Mouse (Mus musculus) liver, embryonic 12.5 days (tissue): ENCODE data around the gene Mdm4. TPM values are rescaled to one million over a fixed set of nuclear protein-coding genes. Genes with fewer than 3 reads are reported as not detected.

Experiments used
- ATAC-seq: fragments of 200-750 bp; cut with Nextera tagmentation; 2 replicates; pipeline ENCODE4 v1.8.0; 2017; ENCODE audit warnings: moderate number of reproducible peaks, mild to moderate bottlenecking, moderate library complexity
- H3K27ac ChIP-seq: fragments of 300-500 bp; sonication (generic); 2 replicates; pipeline ENCODE4 v1.5.1; 2016; ENCODE audit warnings: mild to moderate bottlenecking
- H3K27me3 ChIP-seq: fragments of 300-500 bp; sonication (generic); replicated peaks from 2 replicates; pipeline ENCODE4 v1.6.1; 2016; ENCODE audit warnings: mild to moderate bottlenecking, moderate library complexity
- H3K36me3 ChIP-seq: fragments of 300-500 bp; sonication (generic); 2 replicates; pipeline ENCODE4 v1.6.1; 2016; ENCODE audit warnings: mild to moderate bottlenecking, moderate library complexity
- H3K4me1 ChIP-seq: fragments of 300-500 bp; sonication (generic); 2 replicates; pipeline ENCODE4 v1.6.1; 2016
- H3K4me2 ChIP-seq: fragments of 300-500 bp; sonication (generic); 2 replicates; pipeline ENCODE4 v1.6.1; 2016; ENCODE audit warnings: mild to moderate bottlenecking, moderate library complexity
- H3K4me3 ChIP-seq: fragments of 300-500 bp; sonication (generic); 2 replicates; pipeline ENCODE4 v1.5.1; 2016; ENCODE audit warnings: mild to moderate bottlenecking, moderate library complexity
- H3K9ac ChIP-seq: fragments of 300-500 bp; sonication (generic); 2 replicates; pipeline ENCODE4 v1.6.1; 2016; ENCODE audit warnings: mild to moderate bottlenecking, moderate library complexity
- H3K9me3 ChIP-seq: fragments of 300-500 bp; sonication (generic); replicated peaks from 2 replicates; pipeline ENCODE4 v1.6.1; 2016; ENCODE audit warnings: mild to moderate bottlenecking, moderate library complexity
- WGBS: fragments of 180-500 bp; shearing (Covaris S2); methylation state at CpG from one replicate; pipeline ENCODE4 v1.1.7; 2016; ENCODE audit not compliant: insufficient replicate concordance; 5-methylcytosine and 5-hydroxymethylcytosine counted together
- polyA plus RNA-seq: library from polyadenylated mRNA; unstranded; fragments of >200 nt; fragmentation: Nextera tagmentation; extraction: Ambion mirVana; gene quantifications from 2 replicates; pipeline ENCODE4 v1.2.1, GENCODE M21; 2016

The Mdm4 gene
- polyA plus RNA-seq, 1 experiment from 2014 or later: 24.9 TPM

DNA sequence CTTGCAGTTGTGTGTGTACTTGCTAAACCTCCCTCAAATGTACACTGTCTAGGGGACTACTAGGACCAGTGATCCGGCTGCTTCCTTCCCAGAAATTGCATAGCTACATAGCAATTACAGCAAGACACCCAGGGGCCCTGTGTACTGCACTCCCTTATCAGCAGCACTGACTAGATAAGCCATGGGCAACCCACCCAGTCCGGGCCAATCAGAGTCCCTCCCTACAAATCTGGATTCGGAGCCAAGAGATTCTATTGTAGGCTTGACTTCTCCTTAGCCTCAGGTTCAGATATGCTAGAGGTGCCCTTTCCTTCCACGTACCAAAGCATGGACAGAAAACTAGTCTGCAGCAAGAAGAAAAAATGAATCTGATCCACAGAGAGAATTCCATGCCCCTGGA, 65.7 kb downstream of the Mdm4 start:
- 58% methylated on average over 4 of the region's 4 CpGs for whole genome bisulfite sequencing

GRCm38 (mm10) chr1:132964106-132964505, 66.3 kb downstream of the Mdm4 start:
- 65% methylated on average over 2 of the region's 2 CpGs for WGBS
- Histone ChIP-seq H3K9ac (no peak overlapping the region), H3K4me3 (no peak overlapping the region), H3K27ac (no peak overlapping the region), H3K27me3 (no peaks in the 10 kb centered on the region), H3K4me1 (no peaks in the 10 kb centered on the region), H3K9me3 (no peaks in the 10 kb centered on the region), H3K36me3 (no peaks in the 10 kb centered on the region), H3K4me2 (no peak overlapping the region)
- ATAC-seq: no peak

More for the DNA sequence above, 65.7 kb downstream of the Mdm4 start:
- no peak for ATAC-seq
- Histone ChIP-seq H3K27ac (no peak overlapping the region), H3K9me3 (no peaks in the 10 kb centered on the region), H3K4me3 (no peak overlapping the region), H3K36me3 (no peaks in the 10 kb centered on the region), H3K27me3 (no peaks in the 10 kb centered on the region), H3K9ac (no peak overlapping the region), H3K4me1 (no peaks in the 10 kb centered on the region), H3K4me2 (no peak overlapping the region)

GRCm38 (mm10) chr1:132961751-132962150, 68.6 kb downstream of the Mdm4 start:
- Histone ChIP-seq H3K4me3 (no peak overlapping the region), H3K9ac (no peak overlapping the region), H3K27me3 (no peaks in the 10 kb centered on the region), H3K27ac (no peak overlapping the region), H3K4me2 (no peak overlapping the region), H3K9me3 (no peaks in the 10 kb centered on the region), H3K4me1 (no peaks in the 10 kb centered on the region), H3K36me3 (no peaks in the 10 kb centered on the region)
- WGBS: 84% methylated on average over 3 of the region's 3 CpGs
- no peak for ATAC-seq

GRCm38 (mm10) chr1:132956809-132957208, 73.6 kb downstream of the Mdm4 start:
- no peak overlapping the region for H3K9ac ChIP-seq
- WGBS: 61% methylated on average over 5 of the region's 5 CpGs
- H3K9me3 ChIP-seq: no peaks in the 10 kb centered on the region
- H3K4me3 ChIP-seq: no peak overlapping the region
- no peak for ATAC-seq
- no peak overlapping the region for H3K4me2 ChIP-seq
- H3K36me3 ChIP-seq: no peaks in the 10 kb centered on the region
- H3K27ac ChIP-seq: no peak overlapping the region
- no peaks in the 10 kb centered on the region for H3K27me3 ChIP-seq
- no peaks in the 10 kb centered on the region for H3K4me1 ChIP-seq

- Histone ChIP-seq H3K9me3 (no peaks in the 10 kb centered on the region), H3K27me3 (no peaks in the 10 kb centered on the region), H3K9ac (no peak overlapping the region), H3K4me3 (no peak overlapping the region), H3K27ac (no peak overlapping the region), H3K4me1 (no peaks in the 10 kb centered on the region), H3K4me2 (no peak overlapping the region), H3K36me3 (no peaks in the 10 kb centered on the region)
- ATAC-seq: no peak
- 53% methylated on average over 7 of the region's 7 CpGs for WGBS
Measured at GRCm38 (mm10) chr1:132947811-132948210, 82.5 kb downstream of the Mdm4 start.

GRCm38 (mm10) chr1:132945826-132946225, 84.5 kb downstream of the Mdm4 start:
- Histone ChIP-seq H3K4me3 (no peak overlapping the region), H3K4me1 (no peaks in the 10 kb centered on the region), H3K36me3 (no peaks in the 10 kb centered on the region), H3K9me3 (no peaks in the 10 kb centered on the region), H3K27me3 (no peaks in the 10 kb centered on the region), H3K4me2 (no peak overlapping the region), H3K27ac (no peak overlapping the region), H3K9ac (no peak overlapping the region)
- ATAC-seq: no peak
- 67% methylated on average over 8 of the region's 8 CpGs for WGBS

DNA sequence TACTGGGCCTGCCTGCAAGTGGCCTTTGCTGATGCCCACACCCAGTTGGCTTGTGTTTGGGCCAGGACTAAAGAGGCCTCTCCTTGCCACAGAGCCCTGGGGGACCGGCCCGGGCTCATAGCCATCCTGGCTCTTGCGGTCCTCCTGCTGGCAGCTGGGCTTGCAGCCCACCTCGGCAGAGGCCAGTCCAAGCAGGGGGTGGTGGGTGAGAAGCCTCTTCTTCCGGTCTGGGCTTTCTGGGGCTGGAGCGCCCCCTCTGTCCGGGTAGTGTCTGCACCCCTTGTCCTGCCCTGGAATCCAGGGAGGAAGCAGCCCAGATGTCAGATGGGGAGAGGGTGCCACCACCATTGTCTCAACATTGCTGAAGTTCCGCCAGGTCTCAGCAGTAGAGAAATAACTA, 91.4 kb downstream of the Mdm4 start:
- no peaks in the 10 kb centered on the region; the same call in 1 of the 2 replicates for H3K27me3 ChIP-seq
- no peaks in the 10 kb centered on the region for H3K9me3 ChIP-seq
- H3K36me3 ChIP-seq: no peaks in the 10 kb centered on the region
- ATAC-seq: no peak
- no peak overlapping the region for H3K27ac ChIP-seq
- no peak overlapping the region for H3K9ac ChIP-seq
- H3K4me2 ChIP-seq: no peak overlapping the region
- no peaks in the 10 kb centered on the region for H3K4me1 ChIP-seq
- WGBS: 58% methylated on average over 8 of the region's 8 CpGs
- H3K4me3 ChIP-seq: no peak overlapping the region

- Histone ChIP-seq H3K4me2 (no peak overlapping the region), H3K36me3 (no peaks in the 10 kb centered on the region), H3K4me1 (no peaks in the 10 kb centered on the region), H3K27me3 (no peaks in the 10 kb centered on the region; the same call in 1 of the 2 replicates), H3K9me3 (no peaks in the 10 kb centered on the region), H3K4me3 (no peak overlapping the region), H3K27ac (no peak overlapping the region), H3K9ac (no peak overlapping the region)
- 65% methylated on average over 26 of the region's 26 CpGs for WGBS
- ATAC-seq: no peak
Measured at GRCm38 (mm10) chr1:132937296-132938030, 92.9 kb downstream of the Mdm4 start.

DNA sequence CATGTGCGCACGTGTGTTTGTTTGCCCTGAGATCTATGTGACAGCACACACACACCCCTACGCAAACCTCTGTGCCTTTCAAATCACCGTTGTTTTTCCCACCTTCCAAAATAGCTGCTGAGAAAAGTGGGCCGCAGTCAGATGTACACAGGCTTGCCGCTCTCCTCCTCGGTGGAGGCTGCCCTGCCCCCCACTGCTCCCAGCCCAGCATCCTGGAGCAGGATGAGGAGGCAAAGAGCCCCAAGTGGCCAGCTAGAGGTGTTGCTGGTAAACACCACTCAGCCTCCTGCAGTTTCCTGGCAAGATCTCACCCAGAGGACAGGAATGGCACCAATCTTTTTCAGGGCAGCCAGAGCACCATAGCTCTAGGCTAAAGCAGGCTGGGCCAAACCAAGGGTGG, 95.5 kb downstream of the Mdm4 start:
- Histone ChIP-seq H3K4me1 (no peaks in the 10 kb centered on the region), H3K27ac (no peak overlapping the region), H3K4me2 (no peak overlapping the region), H3K9ac (no peak overlapping the region), H3K36me3 (no peaks in the 10 kb centered on the region), H3K4me3 (no peak overlapping the region), H3K9me3 (no peaks in the 10 kb centered on the region), H3K27me3 (no peaks in the 10 kb centered on the region; the same call in 1 of the 2 replicates)
- no peak for ATAC-seq
- 37% methylated on average over 7 of the region's 7 CpGs for WGBS

- no peak overlapping the region for H3K27ac ChIP-seq
- H3K9ac ChIP-seq: no peak overlapping the region
- H3K9me3 ChIP-seq: no peaks in the 10 kb centered on the region
- WGBS: 54% methylated on average over 2 of the region's 2 CpGs
- ATAC-seq: no peak
- H3K36me3 ChIP-seq: no peaks in the 10 kb centered on the region
- no peaks in the 10 kb centered on the region; the same call in 1 of the 2 replicates for H3K27me3 ChIP-seq
- H3K4me3 ChIP-seq: no peak overlapping the region
- no peak overlapping the region for H3K4me2 ChIP-seq
- no peaks in the 10 kb centered on the region for H3K4me1 ChIP-seq
Measured at GRCm38 (mm10) chr1:132932421-132932820, 97.9 kb downstream of the Mdm4 start.

GRCm38 (mm10) chr1:132930291-132930690, 100.1 kb downstream of the Mdm4 start:
- no peak overlapping the region for H3K4me3 ChIP-seq
- no peaks in the 10 kb centered on the region for H3K9me3 ChIP-seq
- H3K4me1 ChIP-seq: no peaks in the 10 kb centered on the region
- H3K36me3 ChIP-seq: no peaks in the 10 kb centered on the region
- 65% methylated on average over 4 of the region's 4 CpGs for WGBS
- no peak overlapping the region for H3K9ac ChIP-seq
- no peak overlapping the region for H3K4me2 ChIP-seq
- no peaks in the 10 kb centered on the region; the same call in 1 of the 2 replicates for H3K27me3 ChIP-seq
- H3K27ac ChIP-seq: no peak overlapping the region
- no peak for ATAC-seq

DNA sequence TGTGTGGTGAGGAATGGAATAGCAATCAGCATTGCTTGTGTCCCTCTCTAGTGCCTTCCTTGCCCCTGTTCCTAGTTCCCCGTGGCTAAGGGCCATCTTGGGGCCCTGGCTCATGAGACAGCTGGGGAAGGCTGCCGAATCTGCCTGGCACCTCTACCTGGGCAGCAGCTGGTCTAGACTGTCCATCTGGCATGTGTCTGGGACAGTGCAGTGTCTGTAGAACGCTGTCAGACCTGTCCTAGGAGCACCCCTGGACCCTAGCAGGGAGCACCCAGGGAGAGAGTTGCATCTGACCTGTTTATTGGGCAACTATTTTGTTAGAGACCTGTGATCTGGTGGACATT, 101.5 kb downstream of the Mdm4 start:
- H3K9ac ChIP-seq: no peak overlapping the region
- H3K27ac ChIP-seq: no peak overlapping the region
- H3K9me3 ChIP-seq: no peaks in the 10 kb centered on the region
- H3K27me3 ChIP-seq: no peaks in the 10 kb centered on the region
- H3K4me1 ChIP-seq: no peaks in the 10 kb centered on the region
- no peak for ATAC-seq
- H3K36me3 ChIP-seq: no peaks in the 10 kb centered on the region
- 41% methylated on average over 3 of the region's 3 CpGs for WGBS
- no peak overlapping the region for H3K4me3 ChIP-seq
- no peak overlapping the region for H3K4me2 ChIP-seq
